In genomic region chr11:120721124-120722066, GRCm38 (mm10) we compare ENCODE assay signal across 8 mouse cellular contexts. TPM values are rescaled to one million over a fixed set of nuclear protein-coding genes. Genes with fewer than 3 reads are reported as not detected.
DNase-seq lines count a peak whose midpoint lies in the region; ATAC-seq and TF ChIP-seq lines count a peak whose summit lies in the region.

Gene Rac3 (plus strand): TSS chr11:120721470.

- H3K36me3 ChIP-seq in heart, postnatal 0 days (replicated peaks; ENCODE audit: control insufficient read depth, insufficient read depth, low read length) = peaks cover 11% of the 10 kb centered on the region
- H3K36me3 ChIP-seq in liver, postnatal 0 days (replicated peaks; ENCODE audit: insufficient read depth, low read length) = peaks cover 15% of the 10 kb centered on the region
- peaks cover 40% of the 10 kb centered on the region for H3K36me3 ChIP-seq in neural tube, embryonic 12.5 days

- peak within 1 kb of the TSS; percentile 61 for H3K4me3 ChIP-seq in heart, postnatal 0 days (ENCODE audit: low read depth, low read length)
- peak within 1 kb of the TSS; percentile 50 for H3K4me3 ChIP-seq in liver, postnatal 0 days (ENCODE audit: low read depth, low read length)
- peak within 1 kb of the TSS; percentile 67 for H3K4me3 ChIP-seq in neural tube, embryonic 12.5 days

- peaks cover 27% of the 10 kb centered on the region for H3K27me3 ChIP-seq in heart, postnatal 0 days (ENCODE audit: control insufficient read depth, insufficient read depth, low read length)
- peaks cover 24% of the 10 kb centered on the region for H3K27me3 ChIP-seq in liver, postnatal 0 days (ENCODE audit: insufficient read depth, low read length)
- H3K27me3 ChIP-seq in neural tube, embryonic 12.5 days (replicated peaks) = peaks cover 17% of the 10 kb centered on the region; the same call in 1 of the 2 replicates

- TF ChIP-seq CTCF in heart, postnatal 0 days (IDR thresholded peaks at IDR 0.05; ENCODE audit: low read depth) = no peak
- no peak for TF ChIP-seq CTCF in liver, postnatal 0 days (IDR thresholded peaks at IDR 0.05; ENCODE audit: low read depth)

- H3K4me1 ChIP-seq in heart, postnatal 0 days (ENCODE audit: control insufficient read depth, insufficient read depth) = peaks cover 13% of the 10 kb centered on the region
- H3K4me1 ChIP-seq in liver, postnatal 0 days (ENCODE audit: insufficient read depth) = peaks cover 25% of the 10 kb centered on the region
- peaks cover 18% of the 10 kb centered on the region for H3K4me1 ChIP-seq in neural tube, embryonic 12.5 days

- H3K4me2 ChIP-seq in heart, postnatal 0 days (ENCODE audit: low read depth, low read length) = peak within 1 kb of the TSS; percentile 97
- peak within 1 kb of the TSS; percentile 83 for H3K4me2 ChIP-seq in liver, postnatal 0 days (ENCODE audit: low read depth, low read length)
- peak within 1 kb of the TSS; percentile 99 for H3K4me2 ChIP-seq in neural tube, embryonic 12.5 days (replicated peaks)

- no peak within 1 kb of the TSS for H3K27ac ChIP-seq in heart, postnatal 0 days (ENCODE audit: low read depth)
- H3K27ac ChIP-seq in liver, postnatal 0 days (ENCODE audit: low read depth) = no peak within 1 kb of the TSS
- no peak within 1 kb of the TSS for H3K27ac ChIP-seq in neural tube, embryonic 12.5 days

- peak; percentile 46 for ATAC-seq in CD4-positive, CD25-positive, alpha-beta regulatory T cell, adult 4 months
- peak; percentile 61 for ATAC-seq in heart, postnatal 0 days (ENCODE audit: insufficient read depth, low read depth)
- ATAC-seq in liver, postnatal 0 days = peak; percentile 18
- ATAC-seq in neural tube, embryonic 12.5 days (ENCODE audit: low FRiP score, low read depth) = peak; percentile 87

- H3K9me3 ChIP-seq in heart, postnatal 0 days (replicated peaks; ENCODE audit: control insufficient read depth, low read length) = no peaks in the 10 kb centered on the region
- no peaks in the 10 kb centered on the region for H3K9me3 ChIP-seq in liver, postnatal 0 days (ENCODE audit: low read length)
- H3K9me3 ChIP-seq in neural tube, embryonic 12.5 days = no peaks in the 10 kb centered on the region

- H3K9ac ChIP-seq in heart, postnatal 0 days (replicated peaks; ENCODE audit: low read depth, low read length) = peak within 1 kb of the TSS; percentile 64
- H3K9ac ChIP-seq in liver, postnatal 0 days (replicated peaks) = peak within 1 kb of the TSS; percentile 48
- H3K9ac ChIP-seq in neural tube, embryonic 12.5 days = peak within 1 kb of the TSS; percentile 87

- DNase-seq in adrenal gland, adult (ENCODE audit: inconsistent age in 2 of 2, low spot score in 1 of 2) = peak; percentile 70 to 88
- DNase-seq in embryo, embryonic 9.5 days (ENCODE audit: extremely low spot score) = peak; percentile 81
- DNase-seq in heart, postnatal 0 days (ENCODE audit: low spot score) = peak; percentile 32
- DNase-seq in kidney, postnatal 36 days = peak; percentile 52 to 85
- DNase-seq in liver, postnatal 0 days = peak; percentile 46
- no peak for DNase-seq in c-Kit-positive CD71-positive TER-119-positive erythroid progenitor cells, embryonic 14.5 days (ENCODE audit: low spot score)

- WGBS in heart, postnatal 0 days = 1% methylated on average over 82 of the region's 90 CpGs
- WGBS in liver, postnatal 0 days (ENCODE audit: insufficient replicate concordance) = under 1% methylated on average over 74 of the region's 90 CpGs
- WGBS in neural tube, embryonic 12.5 days = 1% methylated on average over 84 of the region's 90 CpGs

- no peak for TF ChIP-seq EP300 in heart, postnatal 0 days (IDR thresholded peaks at IDR 0.05; ENCODE audit: low read depth)
- TF ChIP-seq EP300 in liver, postnatal 0 days (IDR thresholded peaks at IDR 0.05; ENCODE audit: low read depth) = no peak

RNA-seq across cellular contexts. Expression of gene Rac3, which starts in this region (rescaled TPM):
- not detected for polyA plus RNA-seq in CD4-positive, CD25-positive, alpha-beta regulatory T cell, adult 4 months (2017; shearing (Covaris generic))
- 9.2 and 12.6 TPM in 2 replicates for total RNA-seq in heart, postnatal 0 days (2014; rRNA removed; ENCODE audit: low replicate concordance)
- polyA plus RNA-seq in heart, postnatal 0 days (2015; fragmentation: Nextera tagmentation; extraction: Ambion mirVana) = 1.4 and 1.8 TPM in 2 replicates
- polyA plus RNA-seq in liver, postnatal 0 days (2015; fragmentation: Nextera tagmentation; extraction: Ambion mirVana) = 0.36 and 0.38 TPM in 2 replicates
- 118 and 119 TPM in 2 replicates for polyA plus RNA-seq in neural tube, embryonic 12.5 days (2016; fragmentation: Nextera tagmentation; extraction: Ambion mirVana)

Comparison
In these comparisons a context has a peak if more than half of its experiments do, and no peak if none do; other contexts are left out.
1. RNA of gene Rac3 (polyA plus RNA-seq): 118 to 119 TPM in neural tube, embryonic 12.5 days; 1.4 to 1.8 TPM in heart, postnatal 0 days, 0.36 to 0.38 TPM in liver, postnatal 0 days and not detected in CD4-positive, CD25-positive, alpha-beta regulatory T cell, adult 4 months; every median in the first group is over 10 times any median in the second.
2. Peak in ATAC-seq in CD4-positive, CD25-positive, alpha-beta regulatory T cell, adult 4 months; RNA of the gene not detected or under 1 TPM.
3. Peak in DNase-seq, ATAC-seq, H3K4me3 ChIP-seq, H3K9ac ChIP-seq and H3K4me2 ChIP-seq in liver, postnatal 0 days; RNA of the gene not detected or under 1 TPM.
4. ATAC-seq: peak in every context shown above with its lines; median percentile 87 in neural tube, embryonic 12.5 days; 61 in heart, postnatal 0 days; 46 in CD4-positive, CD25-positive, alpha-beta regulatory T cell, adult 4 months; 18 in liver, postnatal 0 days.
5. Peak in every context shown above with its lines, with median percentiles within 50 percentile points of each other: H3K4me2 ChIP-seq, H3K4me3 ChIP-seq and H3K9ac ChIP-seq.